Mouse (Mus musculus) limb, embryonic 14.5 days (tissue): Measurements from ENCODE around the gene Rab21. TPM values are rescaled to one million over a fixed set of nuclear protein-coding genes. Genes with fewer than 3 reads are reported as not detected.
A peak's percentile ranks its signal among the peaks of the same experiment; 100 is the strongest.

Source experiments
- ATAC-seq: fragments of 200-750 bp; cut with Nextera tagmentation; 2 replicates; pipeline ENCODE4 v1.8.0; 2017; ENCODE audit warnings: low read depth, moderate number of reproducible peaks, moderate TSS enrichment; ENCODE audit not compliant: low FRiP score
- DNase-seq: peaks from one replicate; pipeline ENCODE4 v3.0.0-alpha.2; 2015; ENCODE audit warnings: low spot score
- H3K27ac ChIP-seq: fragments of 300-500 bp; sonication (generic); replicated peaks from 2 replicates; pipeline ENCODE4 v1.5.1; 2014; ENCODE audit warnings: low read depth, mild to moderate bottlenecking, low read length, moderate library complexity, mixed read lengths
- H3K27me3 ChIP-seq: fragments of 300-500 bp; sonication (generic); 2 replicates; pipeline ENCODE4 v1.6.1; 2014; ENCODE audit warnings: low read length, mixed read lengths; ENCODE audit not compliant: control insufficient read depth, insufficient read depth
- H3K36me3 ChIP-seq: fragments of 300-500 bp; sonication (generic); 2 replicates; pipeline ENCODE4 v1.6.1; 2014; ENCODE audit warnings: mild to moderate bottlenecking, low read length, moderate library complexity, mixed read lengths; ENCODE audit not compliant: control insufficient read depth, insufficient read depth
- H3K4me1 ChIP-seq: fragments of 300-500 bp; sonication (generic); 2 replicates; pipeline ENCODE4 v1.6.1; 2014; ENCODE audit warnings: antibody characterized with exemption, low read length, mixed read lengths; ENCODE audit not compliant: control insufficient read depth, insufficient read depth
- H3K4me2 ChIP-seq: fragments of 300-500 bp; sonication (generic); replicated peaks from 2 replicates; pipeline ENCODE4 v1.6.1; 2014; ENCODE audit warnings: low read depth, mild to moderate bottlenecking, low read length, moderate library complexity; ENCODE audit not compliant: severe bottlenecking
- H3K4me3 ChIP-seq: fragments of 300-500 bp; sonication (generic); replicated peaks from 2 replicates; pipeline ENCODE4 v1.5.1; 2014; ENCODE audit warnings: low read length
- H3K9ac ChIP-seq: fragments of 300-500 bp; sonication (generic); 2 replicates; pipeline ENCODE4 v1.6.1; 2014; ENCODE audit warnings: mild to moderate bottlenecking, low read depth, low read length, moderate library complexity; ENCODE audit not compliant: severe bottlenecking
- H3K9me3 ChIP-seq: fragments of 300-500 bp; sonication (generic); 2 replicates; pipeline ENCODE4 v1.6.1; 2016; ENCODE audit warnings: low read length; ENCODE audit not compliant: control insufficient read depth
- POLR2A ChIP-seq: fragments of 200-500 bp; IDR thresholded peaks from 2 replicates; pipeline ENCODE4 v1.8.0; 2012; ENCODE audit warnings: inconsistent platforms, mild to moderate bottlenecking, moderate library complexity, borderline replicate concordance; ENCODE audit not compliant: insufficient read depth, insufficient read length; ENCODE audit errors: extremely low read depth
- WGBS: fragments of 180-500 bp; shearing (Covaris S2); extraction: QIAGEN DNeasy Blood & Tissue Kit; methylation state at CpG from one replicate; pipeline ENCODE4 v1.1.7; 2014; 5-methylcytosine and 5-hydroxymethylcytosine counted together
- polyA plus RNA-seq, 2 experiments: library from polyadenylated mRNA; depleted of rRNA in 1 of 2; stranded (reverse) in 1 of 2; unstranded in 1 of 2; fragments of >200 nt; fragmentation: Nextera tagmentation in 1 of 2; extraction: Ambion mirVana in 1 of 2; gene quantifications; 2 replicates each; pipeline versions ENCODE4 v1.2.1 to v1.2.3; 2012 to 2014

Gene Rab21
- polyA plus RNA-seq, 2 experiments, result 8.0 to 19.9 TPM

DNA sequence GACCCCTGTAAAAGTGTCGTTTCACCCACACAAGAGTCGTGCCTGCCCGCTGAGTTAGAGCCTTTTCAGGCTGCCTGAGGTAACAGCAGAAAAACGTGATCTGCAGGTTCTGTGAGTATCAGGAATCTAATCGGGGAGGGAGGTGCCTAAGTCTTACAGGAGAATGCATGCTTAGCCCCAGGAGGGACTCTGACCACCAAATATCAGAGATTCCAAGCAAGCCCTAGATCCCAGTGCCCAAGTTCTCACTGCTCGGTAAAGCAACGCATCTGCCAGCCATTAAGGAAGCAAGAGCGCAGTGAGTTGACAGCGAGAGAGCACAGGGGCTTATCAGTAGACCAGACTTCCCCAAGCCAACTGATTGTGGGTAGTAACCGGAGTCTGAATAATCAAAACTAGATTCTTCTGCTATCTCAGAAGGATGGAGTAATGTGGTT is 63.1 kb downstream of the Rab21 start:
- ATAC-seq (no peak), DNase-seq (peak; percentile 54)
- H3K36me3 ChIP-seq, result no peaks in the 10 kb centered on the region
- H3K9ac ChIP-seq, result peak overlapping the region; percentile 56
- no peak for TF ChIP-seq POLR2A
- no peaks in the 10 kb centered on the region for H3K27me3 ChIP-seq
- peak overlapping the region; percentile 95 for H3K4me3 ChIP-seq
- WGBS, result 9% methylated on average over 10 of the region's 10 CpGs
- H3K4me1 ChIP-seq, result peaks cover 14% of the 10 kb centered on the region
- H3K9me3 ChIP-seq, result no peaks in the 10 kb centered on the region
- peak overlapping the region; percentile 57 for H3K4me2 ChIP-seq
- H3K27ac ChIP-seq, result no peak overlapping the region

DNA sequence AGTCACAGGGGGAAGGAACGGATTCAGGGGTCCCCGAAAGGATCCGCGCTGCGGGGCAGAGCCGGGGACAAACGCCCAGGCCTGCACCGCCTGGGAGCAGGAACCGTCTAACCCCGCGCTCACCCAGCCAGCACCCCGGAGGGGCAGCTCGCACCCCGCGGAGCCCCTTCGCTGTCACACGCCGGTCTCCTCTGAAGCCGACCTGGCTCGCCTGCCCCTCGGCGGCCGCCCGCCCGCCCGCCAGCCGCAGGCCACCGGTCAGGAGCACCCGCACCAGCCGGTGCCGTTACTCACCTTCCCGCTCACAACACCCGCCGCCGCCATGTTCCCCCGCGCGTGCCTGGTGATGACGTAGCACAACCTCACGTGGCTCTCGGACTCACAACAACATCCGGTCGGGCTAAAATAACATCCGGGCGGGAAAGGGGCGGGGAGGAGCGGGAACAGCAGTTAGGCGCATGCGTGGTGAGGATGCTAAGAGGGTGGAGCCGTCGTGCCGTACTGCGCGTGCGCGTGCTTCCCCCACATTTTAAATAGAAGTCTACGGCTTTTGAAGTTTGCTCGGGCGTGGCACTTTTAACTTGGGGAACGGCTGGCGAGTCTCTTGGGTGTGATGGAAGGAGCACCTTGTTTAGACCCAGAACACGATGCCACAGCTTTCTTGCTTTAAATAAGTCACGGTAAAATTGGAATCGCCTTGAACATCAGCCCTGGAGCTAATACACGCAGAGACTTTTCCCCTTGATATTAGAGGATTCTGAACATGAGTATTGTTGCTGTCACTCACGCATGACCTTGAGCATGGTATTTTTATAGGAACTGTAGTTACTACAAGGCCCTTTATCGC is 64.1 kb downstream of the Rab21 start, which contains the start of gene Tbc1d15:
Tbc1d15 (minus strand) TSS at position 380 of the 847 bp plus-strand sequence.
- H3K27me3 ChIP-seq, result no peaks in the 10 kb centered on the region
- no peaks in the 10 kb centered on the region for H3K9me3 ChIP-seq
- ATAC-seq (peak; percentile 98), DNase-seq (peak; percentile 99)
- TF ChIP-seq POLR2A, result 0 out of 2 replicates have a peak, but pooled peaks have one; percentile 46
- WGBS, result 0% methylated on average over 51 of the region's 67 CpGs
- H3K4me1 ChIP-seq, result peaks cover 14% of the 10 kb centered on the region
- peak within 1 kb of the TSS; percentile 68 for H3K4me2 ChIP-seq
- H3K4me3 ChIP-seq, result peak within 1 kb of the TSS; percentile 95
- H3K36me3 ChIP-seq, result no peaks in the 10 kb centered on the region
- 0 out of 2 replicates have a peak within 1 kb of the TSS, but pooled peaks have one; percentile 41 for H3K27ac ChIP-seq
- peak within 1 kb of the TSS; percentile 83 for H3K9ac ChIP-seq

DNA sequence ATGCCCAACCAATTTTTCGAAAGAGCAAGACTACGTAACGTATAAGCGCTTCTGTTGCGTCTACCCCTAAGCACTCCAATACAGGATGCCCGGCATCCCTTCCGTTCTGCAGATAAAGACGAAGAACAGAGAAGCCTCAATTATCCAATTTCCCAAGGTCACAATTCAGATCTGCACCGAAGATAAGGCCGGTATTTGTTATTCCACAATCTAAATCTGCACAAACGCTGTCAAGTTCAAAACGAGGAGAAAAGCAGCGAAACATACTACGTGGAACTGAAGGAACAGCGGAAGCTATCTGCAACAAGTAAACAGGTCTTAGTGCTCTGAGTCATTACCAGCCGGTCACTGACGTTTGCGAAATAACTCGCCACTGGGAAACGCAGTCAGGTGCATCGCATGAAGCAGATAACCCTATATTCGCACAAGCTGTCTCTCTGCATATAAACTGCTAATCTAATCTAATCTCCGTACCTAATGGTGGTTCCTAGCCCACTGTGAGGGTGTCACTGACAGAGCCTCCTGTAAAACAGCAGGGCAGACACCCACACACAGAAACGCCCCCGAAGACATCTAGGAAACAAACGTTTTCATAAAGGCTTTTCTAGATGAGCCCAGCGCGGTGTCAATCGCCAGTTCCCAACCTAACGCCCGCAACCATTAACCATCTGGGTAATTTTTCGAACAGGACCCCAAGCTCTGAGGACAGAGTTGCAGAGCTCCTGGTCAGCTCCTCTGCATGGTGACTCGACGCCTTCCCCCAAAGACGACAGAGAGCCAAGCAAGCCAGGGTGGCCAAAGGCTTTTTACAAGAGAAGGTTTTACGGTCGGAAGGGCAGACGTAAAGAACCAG is 64.9 kb downstream of the Rab21 start:
- H3K36me3 ChIP-seq, result no peaks in the 10 kb centered on the region
- TF ChIP-seq POLR2A, result no peak
- DNase-seq (no peak), ATAC-seq (no peak)
- peak overlapping the region; percentile 83 for H3K9ac ChIP-seq
- no peaks in the 10 kb centered on the region for H3K9me3 ChIP-seq
- H3K4me2 ChIP-seq, result peak overlapping the region; percentile 68
- H3K4me1 ChIP-seq, result peaks cover 14% of the 10 kb centered on the region
- H3K27ac ChIP-seq, result 0 out of 2 replicates have a peak overlapping the region, but pooled peaks have one; percentile 41
- 36% methylated on average over 32 of the region's 38 CpGs for WGBS
- no peaks in the 10 kb centered on the region for H3K27me3 ChIP-seq
- peak overlapping the region; percentile 95 for H3K4me3 ChIP-seq

DNA sequence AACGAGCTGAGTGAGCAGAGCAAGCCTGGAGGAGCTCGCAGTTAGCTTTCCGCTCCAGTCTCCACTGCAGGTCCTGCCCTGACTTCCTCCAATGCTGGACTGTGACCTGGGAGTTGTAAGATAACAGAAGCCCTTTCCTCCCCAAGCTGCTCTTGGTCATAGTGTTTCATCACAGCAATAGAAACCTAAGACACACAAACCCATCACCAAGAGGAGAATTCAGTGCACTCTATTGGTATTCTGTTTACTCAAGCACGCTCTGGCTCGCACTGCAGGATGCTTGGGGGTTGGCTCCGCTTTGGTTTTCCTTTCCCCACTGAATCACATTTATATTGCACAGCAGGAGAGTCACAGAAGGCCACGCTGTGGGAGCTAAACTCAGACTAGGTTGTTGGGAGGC is 67.4 kb downstream of the Rab21 start:
- no peak overlapping the region for H3K9ac ChIP-seq
- no peaks in the 10 kb centered on the region for H3K27me3 ChIP-seq
- H3K36me3 ChIP-seq, result no peaks in the 10 kb centered on the region
- H3K27ac ChIP-seq, result no peak overlapping the region
- no peak for TF ChIP-seq POLR2A
- H3K4me1 ChIP-seq, result peaks cover 14% of the 10 kb centered on the region
- WGBS, result 46% methylated on average over 7 of the region's 7 CpGs
- no peaks in the 10 kb centered on the region for H3K9me3 ChIP-seq
- no peak overlapping the region for H3K4me3 ChIP-seq
- DNase-seq (no peak), ATAC-seq (no peak)
- H3K4me2 ChIP-seq, result no peak overlapping the region

DNA sequence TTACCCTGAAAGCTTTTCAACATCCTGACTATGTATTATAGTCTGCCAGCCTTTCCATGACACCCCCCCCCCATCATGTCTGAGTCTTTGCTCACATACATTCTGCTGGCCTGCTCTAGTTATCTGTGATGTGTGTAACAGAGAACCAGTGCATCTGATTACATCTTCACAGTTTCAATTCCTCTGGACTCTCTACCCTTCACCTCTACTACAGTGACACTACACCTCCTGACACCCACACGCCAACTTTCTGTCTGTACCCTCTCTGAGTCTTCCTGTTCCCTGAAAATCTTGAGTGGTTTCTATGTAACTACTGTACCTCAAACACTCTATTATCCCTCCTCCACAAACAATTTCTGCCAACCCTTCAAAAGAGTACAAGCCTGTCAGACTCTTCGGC is 69.9 kb downstream of the Rab21 start:
- Histone ChIP-seq H3K9ac (no peak overlapping the region), H3K4me2 (no peak overlapping the region), H3K27me3 (no peaks in the 10 kb centered on the region), H3K4me3 (no peak overlapping the region), H3K4me1 (peaks cover 18% of the 10 kb centered on the region), H3K27ac (no peak overlapping the region), H3K36me3 (no peaks in the 10 kb centered on the region; the same call in 1 of the 2 replicates), H3K9me3 (no peaks in the 10 kb centered on the region)
- TF ChIP-seq POLR2A, result no peak
- ATAC-seq, result no peak
- WGBS, result 88% methylated on average over 2 of the region's 2 CpGs
- DNase-seq, result no peak
